Mouse (Mus musculus) adrenal gland, adult (tissue): ENCODE data around the gene Cryaa.

Source experiments
- DNase-seq, 2 experiments: peaks; one replicate each; pipeline ENCODE4 v3.0.0; 2022 to 2023; ENCODE audit warnings: low spot score in 1 of 2; ENCODE audit not compliant: inconsistent age in 2 of 2

Cryaa gene

DNA sequence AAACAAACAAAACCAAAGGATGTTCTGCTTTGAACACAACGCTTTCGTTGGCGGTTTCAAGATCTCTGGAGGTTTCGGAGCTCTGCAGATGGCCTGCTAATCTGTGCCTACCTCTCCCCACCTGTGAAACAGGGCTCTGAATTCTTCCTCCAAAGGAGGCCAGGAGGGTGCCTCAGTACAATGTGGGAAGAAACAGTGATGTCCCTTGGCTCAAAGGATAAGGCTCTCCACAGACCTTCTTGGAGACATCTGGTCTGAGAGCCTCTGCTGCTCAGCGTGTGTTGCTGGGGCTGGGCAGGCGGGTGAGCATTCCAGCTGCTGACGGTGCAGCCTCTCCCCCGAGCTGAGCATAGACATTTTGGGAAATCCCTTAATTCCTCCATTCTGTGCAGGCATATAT, at the start of gene Cryaa:
Gene Cryaa, plus strand, starts transcription at position 301 of the 400 bp plus-strand sequence.
- DNase-seq = no peak

DNA sequence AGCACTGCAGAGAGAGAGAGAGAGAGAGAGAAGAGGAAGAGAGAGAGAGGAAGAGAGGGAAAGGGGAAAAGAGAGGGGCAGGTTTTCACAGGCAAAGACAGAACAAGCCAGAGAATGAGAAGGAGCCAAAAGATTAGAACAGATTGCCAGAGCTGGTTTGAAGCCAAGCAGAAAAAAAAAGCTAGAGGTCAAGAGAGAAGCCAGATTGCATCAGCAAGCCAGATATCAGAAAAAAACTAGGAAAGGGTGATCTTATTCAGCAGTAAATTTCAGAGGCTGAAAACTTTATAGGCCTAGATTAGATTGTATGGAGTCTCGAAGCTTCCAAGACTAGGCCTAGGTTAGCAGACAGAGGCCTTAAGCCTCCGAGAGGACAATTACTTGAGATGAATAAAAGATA, 49.6 kb upstream of the Cryaa start:
- peak in 1 of 2 experiments; percentile 42 for DNase-seq

DNA sequence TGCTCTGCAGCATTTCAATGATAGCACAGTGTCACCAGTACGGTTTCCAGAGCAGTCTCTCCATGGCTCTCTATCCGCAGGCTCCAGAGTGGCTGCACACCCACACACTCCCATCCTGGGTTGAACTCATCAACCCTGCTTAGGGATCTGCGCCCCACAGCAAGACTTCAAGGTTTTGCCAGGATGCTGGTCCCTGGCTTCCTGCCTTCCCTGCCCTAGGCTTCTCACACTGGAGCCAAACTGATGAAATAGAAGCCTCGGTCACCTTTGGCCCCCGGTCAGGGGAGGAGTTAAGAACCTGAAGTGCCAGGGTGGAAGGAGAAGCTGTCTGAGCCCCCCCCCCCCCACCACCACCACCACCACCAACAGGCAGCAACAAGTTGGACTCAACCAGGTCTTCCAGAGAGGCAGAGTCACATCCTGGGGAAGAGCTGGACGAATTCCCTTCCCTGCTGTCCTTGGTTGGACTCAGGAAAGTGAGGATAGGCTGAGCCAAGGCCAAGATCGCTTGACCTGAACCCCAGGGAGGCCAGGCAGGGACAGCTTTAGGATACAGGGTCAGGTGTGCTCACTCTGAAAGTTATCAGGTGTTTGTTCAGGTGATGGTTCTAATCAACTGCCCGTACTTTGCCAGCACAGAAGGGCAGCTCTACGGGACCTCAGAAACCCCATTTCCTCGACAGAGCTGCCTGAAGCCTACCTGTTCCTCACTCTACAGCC, 46.4 kb upstream of the Cryaa start:
- DNase-seq = no peak

DNA sequence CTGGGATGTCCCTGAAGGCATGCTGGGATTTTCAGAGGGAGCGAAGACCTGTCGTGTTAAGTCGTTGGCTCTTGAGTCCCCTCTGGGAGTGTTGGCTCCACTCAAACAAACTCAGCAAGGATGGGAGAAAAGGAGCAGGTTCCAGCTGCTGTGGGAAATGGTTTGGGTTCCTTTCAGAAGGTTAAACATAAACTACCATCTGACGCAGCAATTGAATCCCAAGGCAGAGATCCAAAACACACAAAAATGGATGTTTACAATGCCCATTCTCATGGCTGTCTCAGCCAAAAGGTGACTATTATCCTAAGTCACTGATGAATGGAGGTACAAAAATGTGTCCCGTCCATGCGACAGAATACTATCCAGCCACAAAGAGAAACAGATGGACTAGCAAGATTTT, 44.6 kb upstream of the Cryaa start:
- no peak for DNase-seq

DNA sequence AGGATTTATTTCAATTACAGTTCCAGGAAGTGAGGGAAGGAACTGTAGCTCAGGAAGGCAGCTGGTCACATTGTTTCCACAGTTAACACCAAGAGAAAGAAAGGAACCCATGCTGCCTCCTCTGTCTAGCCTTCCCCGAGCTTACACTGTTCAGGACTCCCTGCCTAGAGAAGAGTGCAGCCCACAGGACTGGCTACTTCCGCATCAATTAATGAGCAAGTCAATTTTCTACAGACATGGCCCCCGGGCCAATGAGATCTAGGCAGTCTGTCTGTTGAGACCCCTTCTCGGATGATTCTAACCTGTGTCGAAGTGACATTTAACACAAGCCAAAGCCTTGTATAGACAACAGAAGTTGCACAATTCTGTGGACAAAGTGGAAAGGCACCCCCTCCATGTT, 42.7 kb upstream of the Cryaa start:
- no peak for DNase-seq

DNA sequence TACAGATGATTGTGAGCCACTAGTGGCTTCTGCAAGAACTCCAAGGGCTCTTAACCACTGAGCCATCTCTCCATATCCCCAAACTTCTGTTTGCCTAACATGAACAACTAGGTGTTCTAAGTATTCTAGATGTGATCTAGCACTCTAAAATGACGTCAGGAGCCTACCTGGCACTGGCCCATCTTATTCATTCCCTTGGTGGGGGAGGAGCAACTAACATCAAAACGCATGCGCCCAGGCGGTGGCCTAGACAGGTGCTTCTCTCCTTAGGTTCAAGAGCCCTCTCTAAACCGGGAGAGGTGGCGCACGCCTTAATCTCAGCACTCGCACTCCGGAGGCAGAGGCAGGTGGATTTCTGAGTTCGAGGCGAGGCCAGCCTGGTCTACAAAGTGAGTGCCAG, 41.8 kb upstream of the Cryaa start:
- no peak for DNase-seq

DNA sequence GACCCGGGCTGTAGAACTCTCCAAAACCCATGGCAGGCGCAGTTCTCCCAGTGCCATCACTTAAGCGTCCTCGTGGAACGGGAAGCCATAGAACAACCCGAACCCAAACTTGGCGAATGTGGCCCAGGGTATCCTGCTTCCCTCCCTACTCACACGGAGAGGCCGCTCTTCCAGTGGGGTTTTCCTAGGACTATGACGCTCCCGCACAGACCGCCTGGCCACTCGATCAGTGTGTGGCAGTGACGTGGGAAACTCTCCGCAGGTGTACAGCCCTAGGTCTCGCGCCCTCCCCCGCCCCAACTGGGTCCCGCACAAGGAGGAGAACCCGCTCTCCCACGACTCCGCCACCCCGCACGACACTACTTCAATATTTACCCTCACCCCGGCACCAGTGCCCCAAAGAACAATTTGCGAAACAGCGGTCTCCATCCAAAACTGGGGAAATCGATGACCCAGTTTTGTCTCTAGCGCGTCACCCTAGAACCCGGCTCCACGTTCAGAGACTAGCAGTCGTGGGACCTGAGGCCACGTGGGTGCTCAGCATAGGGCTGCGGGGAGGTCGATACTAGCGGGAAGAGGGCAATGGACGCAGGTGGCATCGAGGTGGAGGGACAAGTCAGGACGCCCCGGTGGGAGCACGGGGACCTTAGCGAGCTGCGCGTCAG, 41.2 kb upstream of the Cryaa start:
- DNase-seq = no peak

DNA sequence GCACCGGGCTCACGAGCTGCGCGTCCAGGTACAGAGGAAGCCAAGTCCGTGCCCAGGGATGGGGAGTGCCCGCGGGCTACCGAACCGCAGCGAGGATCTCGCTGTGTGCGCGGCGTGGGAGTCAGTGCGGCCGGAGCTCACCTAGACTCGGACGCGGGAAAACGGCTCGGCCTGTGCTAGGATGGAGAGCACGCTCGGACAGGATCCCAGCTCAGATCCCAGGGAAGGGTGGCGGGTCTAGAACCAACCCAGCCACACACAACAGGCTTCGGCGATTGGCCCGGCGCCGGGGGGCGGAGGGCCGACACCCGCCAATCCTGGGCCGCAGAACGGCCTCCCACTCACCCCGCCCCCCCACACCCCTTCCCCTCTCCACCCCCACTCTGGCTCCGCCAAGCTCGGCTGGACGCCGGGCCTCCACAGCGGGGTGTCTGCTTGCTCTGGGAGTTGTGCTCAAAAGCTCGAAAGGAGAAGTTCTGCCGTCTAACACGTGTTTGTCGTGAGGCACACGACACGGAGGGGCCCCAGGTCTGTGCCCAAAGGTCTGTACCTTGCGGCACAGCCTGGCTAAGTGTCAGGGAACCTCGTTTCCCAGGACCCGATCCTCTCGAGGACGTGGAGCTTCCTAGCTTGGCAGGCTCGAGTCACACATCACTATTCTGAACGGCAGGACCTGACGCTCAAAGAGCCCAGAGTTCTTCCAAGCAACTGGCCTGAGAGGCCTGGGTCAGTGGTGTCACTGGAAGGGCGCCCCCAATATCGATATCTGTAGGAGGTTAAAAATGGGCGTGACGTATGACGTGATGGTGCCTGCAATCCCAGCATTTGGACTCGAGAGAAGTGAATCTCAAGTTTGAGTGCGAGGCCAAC, 40.4 kb upstream of the Cryaa start, which contains the start of gene Cbs:
Gene Cbs, minus strand, starts transcription at position 297 of the 870 bp plus-strand sequence.
- DNase-seq = peak; percentile 83 to 87

DNA sequence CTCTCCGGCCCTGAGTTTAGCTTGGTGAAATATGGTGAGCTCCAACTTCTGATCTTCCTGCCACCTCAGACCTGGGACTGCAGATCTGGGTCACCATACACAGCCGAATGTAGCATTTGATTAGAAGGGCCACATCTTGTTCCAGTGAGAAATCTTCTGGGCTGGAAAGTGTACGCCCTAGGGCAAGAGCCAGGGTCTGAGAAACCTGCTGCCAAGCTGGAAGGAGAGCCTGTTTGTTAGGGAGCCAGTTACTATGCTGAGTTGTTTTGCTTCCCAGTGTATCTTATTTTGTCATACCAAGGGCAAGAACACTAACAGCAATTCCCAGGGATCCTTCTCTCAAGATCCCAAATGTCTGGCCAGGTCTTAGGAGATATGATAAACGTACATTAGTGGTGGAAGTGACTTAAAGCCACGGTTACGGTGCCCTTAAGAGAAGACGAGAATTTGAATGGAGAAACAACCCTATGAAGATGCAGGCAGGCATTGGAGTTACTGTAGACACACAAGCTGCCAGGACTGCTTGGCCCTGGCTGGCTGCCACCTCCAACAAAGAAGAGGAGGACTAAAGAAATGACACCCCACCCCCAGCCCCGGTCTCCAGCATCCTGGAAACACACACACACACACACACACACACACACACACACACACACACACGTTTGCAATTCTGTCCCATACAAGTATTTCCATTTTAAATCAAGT, 39.6 kb upstream of the Cryaa start:
- peak in 1 of 2 experiments; percentile 34 for DNase-seq

DNA sequence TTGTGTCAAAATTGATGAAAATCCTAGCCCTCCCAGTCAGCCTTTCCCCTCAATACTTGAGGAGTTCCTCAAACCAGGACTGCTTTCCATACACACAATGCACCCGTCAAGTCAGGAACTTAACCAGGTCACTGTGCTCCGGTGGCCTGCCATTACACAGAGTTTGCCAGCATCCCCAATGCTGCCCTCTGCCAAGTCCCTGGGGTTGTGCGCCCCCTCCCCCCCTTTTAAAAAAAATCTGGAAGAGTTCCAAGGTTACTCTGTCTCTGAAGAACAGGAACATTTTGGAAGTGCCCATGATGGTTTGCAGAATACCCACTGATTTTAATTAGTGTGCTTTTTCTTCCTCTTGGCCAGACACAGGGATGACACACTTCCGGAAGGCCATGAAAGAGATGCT, 38.0 kb upstream of the Cryaa start:
- DNase-seq = peak in 1 of 2 experiments; percentile 57

DNA sequence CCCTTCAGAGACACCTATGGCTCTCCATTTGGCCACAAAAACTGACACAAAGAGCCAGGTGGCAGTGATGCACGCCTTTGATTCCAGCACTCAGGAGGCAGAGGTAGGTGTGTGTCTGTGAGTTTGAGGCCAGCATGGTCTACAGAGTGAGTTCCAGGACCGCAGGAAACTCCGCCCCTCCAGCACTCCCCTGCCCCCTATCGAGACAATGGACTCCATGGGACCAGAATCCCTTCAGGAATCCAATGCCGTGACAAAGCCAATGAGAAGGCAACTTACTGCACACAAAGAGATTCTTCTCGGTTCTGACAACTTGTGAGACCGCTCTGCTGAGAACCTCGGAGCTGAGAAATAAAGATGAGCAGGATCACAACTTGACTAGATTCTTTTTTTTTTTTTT, 35.3 kb upstream of the Cryaa start:
- DNase-seq = no peak

DNA sequence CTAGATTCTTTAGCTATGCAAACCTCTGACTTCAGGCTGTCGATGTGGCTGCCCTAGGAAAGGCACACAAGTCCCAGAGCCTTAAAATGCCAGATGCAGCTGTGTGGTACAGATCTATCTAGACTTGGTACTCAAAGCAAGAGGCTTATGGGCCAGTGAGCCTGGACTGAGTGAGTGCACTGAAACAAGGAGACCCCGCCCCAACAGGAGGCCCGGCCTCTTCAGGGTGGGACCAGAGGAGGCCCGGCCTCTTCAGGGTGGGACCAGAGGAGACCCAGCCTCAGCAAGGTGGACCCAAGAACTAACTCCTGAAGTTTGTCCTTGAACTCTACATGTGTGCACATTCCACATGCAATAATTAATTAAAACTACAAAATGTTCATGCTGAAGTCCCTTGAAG, 34.7 kb upstream of the Cryaa start:
- DNase-seq = no peak

DNA sequence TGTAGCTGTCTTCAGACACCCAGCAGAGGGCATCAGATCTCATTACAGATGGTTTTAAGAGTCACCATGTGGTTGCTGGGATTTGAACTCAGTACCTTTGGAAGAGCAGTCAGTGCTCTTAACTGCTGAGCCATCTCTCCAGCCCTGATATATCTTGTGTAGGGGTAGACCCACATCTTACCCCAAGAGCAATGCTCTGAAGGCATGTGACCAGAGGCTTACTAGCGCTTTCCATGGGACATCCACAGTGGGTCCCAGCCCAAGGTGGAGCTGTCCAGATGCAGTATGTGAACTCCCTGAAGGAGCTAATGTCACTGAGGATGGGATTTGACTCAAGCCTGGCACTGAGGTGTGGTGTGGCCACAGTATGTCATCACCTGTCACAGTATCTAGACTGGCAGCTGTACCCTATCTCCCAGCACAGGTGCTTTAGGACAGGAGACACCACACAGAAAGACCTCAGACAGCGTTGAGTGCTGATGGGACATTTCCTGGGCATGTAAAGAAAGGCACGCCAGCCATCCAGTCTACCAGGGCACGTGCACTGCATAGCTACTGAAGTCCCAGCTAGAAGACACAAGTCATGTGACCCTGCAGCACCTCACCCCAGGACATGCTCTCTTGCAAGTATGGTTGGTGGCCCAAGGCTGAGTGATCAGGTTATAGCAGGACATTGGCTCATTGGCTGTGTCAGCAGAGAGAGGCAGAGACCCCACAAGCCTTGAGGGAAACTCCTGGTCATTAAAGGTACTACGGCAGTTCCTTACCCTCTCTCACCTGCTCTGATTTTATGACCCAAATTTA, 31.2 kb upstream of the Cryaa start:
- no peak for DNase-seq

DNA sequence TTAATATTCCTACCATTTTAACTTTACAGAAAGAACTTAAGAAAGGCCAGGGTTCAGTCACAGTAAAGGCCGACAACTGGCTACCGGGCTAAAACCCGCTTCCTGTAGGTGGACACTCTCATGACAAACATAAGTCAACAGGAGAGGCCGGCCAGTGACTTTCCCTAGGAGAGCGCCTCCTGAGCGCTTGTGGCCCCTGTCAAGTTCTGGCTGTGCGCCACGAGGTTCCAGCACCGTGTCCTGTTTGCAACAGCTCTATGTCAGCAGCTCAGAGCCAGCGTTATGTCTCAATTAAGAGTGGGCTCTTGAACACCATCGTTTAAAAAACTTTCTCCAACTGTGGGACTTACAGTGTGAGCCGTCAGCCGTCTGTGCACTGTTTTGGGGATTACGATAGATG, 25.5 kb upstream of the Cryaa start:
- no peak for DNase-seq

DNA sequence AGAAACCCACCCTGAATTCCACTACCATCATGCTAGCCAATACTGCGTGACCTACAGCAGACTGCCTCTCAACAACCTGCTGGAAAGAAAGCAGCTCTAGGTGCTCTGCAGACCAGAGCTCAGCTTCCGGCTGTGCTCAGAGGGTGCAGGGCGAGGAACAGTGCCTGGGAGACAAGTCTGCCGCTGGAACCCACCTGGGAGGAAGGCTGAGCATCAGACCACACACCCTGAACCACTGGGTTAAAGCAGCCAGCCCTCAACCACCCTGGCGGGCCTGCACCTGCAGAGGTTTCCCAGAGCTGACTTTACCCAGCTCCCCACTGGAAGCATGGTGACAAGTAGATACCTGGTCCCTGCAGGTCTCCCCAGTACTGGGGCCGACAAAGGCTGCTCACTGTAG, 24.3 kb upstream of the Cryaa start:
- DNase-seq = no peak

DNA sequence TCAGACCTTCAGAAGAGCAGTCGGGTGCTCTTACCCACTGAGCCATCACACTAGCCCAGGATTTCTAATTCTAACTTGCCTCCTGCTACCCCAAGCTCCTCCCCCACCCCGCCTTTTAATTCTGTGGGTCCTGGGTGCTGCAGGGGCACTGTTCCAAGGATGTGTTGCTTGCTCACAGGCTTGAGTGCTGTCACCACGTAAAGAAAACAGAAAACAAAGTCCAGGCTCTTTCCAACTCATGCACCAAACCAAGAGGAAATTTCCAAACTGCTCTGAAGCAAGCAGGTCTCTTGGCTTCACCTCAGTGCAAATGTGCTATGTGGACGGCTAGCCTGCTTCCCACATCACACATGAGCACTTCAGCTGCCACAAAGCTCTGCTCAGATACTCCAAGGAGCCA, 22.2 kb upstream of the Cryaa start:
- peak in 1 of 2 experiments; percentile 60 for DNase-seq

DNA sequence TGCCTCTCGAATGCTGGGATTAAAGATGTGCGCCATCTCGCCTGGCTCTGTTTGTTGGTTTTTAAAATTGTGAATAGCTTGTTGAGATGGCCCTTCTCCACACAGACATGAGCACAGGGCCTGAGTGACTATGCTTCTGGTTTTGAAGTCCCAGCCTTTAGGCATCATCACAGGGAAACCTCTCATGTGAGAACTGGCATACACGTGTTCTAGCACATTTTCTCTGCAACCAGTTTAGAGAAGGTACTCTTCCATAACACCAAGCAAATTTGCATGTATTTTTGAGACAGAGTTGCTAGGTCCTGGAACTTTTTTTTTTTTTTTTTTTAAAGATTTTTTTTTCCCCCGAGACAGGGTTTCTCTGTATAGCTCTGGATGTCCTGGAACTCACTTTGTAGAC, 20.9 kb upstream of the Cryaa start:
- DNase-seq = no peak

DNA sequence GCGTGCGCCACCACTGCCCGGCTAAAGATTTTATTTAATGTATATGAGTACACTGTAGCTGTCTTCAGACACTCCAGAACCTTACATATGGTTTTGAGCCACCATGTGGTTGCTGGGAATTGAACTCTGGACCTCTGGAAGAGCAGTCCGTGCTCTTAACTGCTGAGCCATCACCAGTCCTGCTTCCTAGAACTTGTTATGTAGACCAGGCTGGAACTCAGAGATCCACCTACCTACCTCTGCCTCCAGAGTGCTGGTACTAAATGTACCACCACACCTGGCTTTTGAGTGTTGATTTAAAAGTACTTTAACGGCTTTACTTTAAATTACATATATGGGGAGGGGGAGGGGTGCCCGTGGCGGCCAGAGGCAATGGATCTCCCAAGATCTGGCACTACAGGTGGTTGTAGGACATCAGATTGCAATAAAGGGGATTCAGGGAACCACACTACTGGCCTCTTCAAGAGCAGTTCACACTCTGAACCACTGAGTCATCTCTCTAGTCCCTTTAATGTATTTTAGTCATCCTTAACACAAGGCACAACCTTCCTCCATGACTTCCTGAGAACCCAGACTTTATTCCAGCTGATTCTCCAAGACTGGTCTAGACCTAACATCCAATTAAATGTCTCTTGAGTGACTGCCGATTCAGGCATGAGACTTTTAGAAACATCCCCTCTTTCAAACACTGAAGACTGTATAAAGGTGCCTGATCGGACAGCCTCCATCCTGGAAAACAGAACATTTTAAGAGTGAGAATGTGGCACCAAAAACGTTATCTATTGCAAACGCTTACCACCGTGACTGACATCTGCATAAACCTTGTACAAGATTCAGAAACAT, 20.2 kb upstream of the Cryaa start:
- no peak for DNase-seq

DNA sequence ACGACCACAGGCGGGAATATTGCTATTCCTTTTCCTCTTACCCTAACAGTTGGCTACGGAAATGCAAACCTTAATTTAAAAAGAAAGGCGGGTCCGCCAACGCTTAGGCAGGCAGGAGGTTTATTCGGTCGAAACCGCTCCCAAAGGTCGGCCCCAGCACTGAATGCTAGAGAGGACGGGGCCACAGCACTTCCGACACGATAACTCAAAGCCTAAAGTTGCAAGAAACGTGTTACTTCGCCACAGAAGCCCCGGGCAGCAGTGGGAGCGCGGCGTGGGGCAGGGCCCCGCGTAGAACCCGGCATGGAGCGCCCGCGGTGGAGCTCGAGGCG, 19.5 kb upstream of the Cryaa start:
- DNase-seq = no peak
